Mouse (Mus musculus): ENCODE data around the gene Bbs4.

DNA sequence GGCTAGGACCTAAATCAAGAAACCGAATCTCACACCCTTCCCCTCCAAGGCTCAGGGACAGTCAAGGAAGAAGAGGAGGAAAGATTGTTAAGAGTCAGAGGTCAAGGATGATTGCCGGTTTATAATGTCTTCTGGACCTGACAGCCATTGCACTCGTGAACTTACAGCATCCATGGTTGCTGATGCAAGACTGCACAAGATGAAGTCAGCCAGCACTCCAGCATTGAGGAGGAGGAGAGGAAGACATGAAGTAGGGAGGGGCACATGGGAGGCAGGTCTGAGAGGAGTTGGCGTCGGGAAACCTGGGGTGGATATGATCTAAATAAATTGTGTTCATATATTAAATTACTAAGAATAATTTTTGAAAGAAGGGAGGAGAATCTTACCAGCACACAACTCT, 74.6 kb downstream of the Bbs4 start:
- TF ChIP-seq CTCF (IDR thresholded peaks at IDR 0.05; ENCODE audit: low read depth, low read length) (no peak), POLR2A (IDR thresholded peaks at IDR 0.05; ENCODE audit: insufficient read depth, low read length) (no peak), EP300 (IDR thresholded peaks at IDR 0.05; ENCODE audit: insufficient read depth, low read depth, low read length) (no peak)

Measured in ES-Bruce4 (cell line).